Mouse (Mus musculus) T-helper 17 cell (primary cell): Measurements from ENCODE around the gene Map3k14.

ENCODE experiments used
- in situ Hi-C, 2 experiments: fragments of 300-600 bp; cut with MboI, MseI; formaldehyde crosslinking; loops; 1 replicate in 1 of 2; 2 replicates in 1 of 2; pipeline ENCODE4 v1.15.1; 2025; ENCODE audit warnings: high pct_unique_total_duplicates in 2 of 2

The Map3k14 gene

GRCm38 (mm10) chr11:103217790-103218516, 49.3 kb downstream of the Map3k14 start, which contains the start of gene Spata32:
TSS of gene Spata32 (minus strand) at chr11:103218432.
- in situ Hi-C loops = no loop called here

GRCm38 (mm10) chr11:103215355-103215754, 51.9 kb downstream of the Map3k14 start:
- in situ Hi-C loops = no loop called here

- in situ Hi-C loops = no loop called here
Observed at GRCm38 (mm10) chr11:103213712-103214111, 53.6 kb downstream of the Map3k14 start.

GRCm38 (mm10) chr11:103210291-103210690, 57.0 kb downstream of the Map3k14 start:
- in situ Hi-C loops = no loop called here

- in situ Hi-C loops = no loop called here
Observed at GRCm38 (mm10) chr11:103208458-103208857, 58.8 kb downstream of the Map3k14 start, which contains the start of gene 1700023F06Rik. TSS of gene 1700023F06Rik (minus strand) at chr11:103208558.

- in situ Hi-C loops = no loop called here
Observed at GRCm38 (mm10) chr11:103206203-103206602, 61.1 kb downstream of the Map3k14 start.

- in situ Hi-C loops = no loop called here
Observed at GRCm38 (mm10) chr11:103202376-103202775, 64.9 kb downstream of the Map3k14 start.

GRCm38 (mm10) chr11:103201664-103202063, 65.6 kb downstream of the Map3k14 start:
- in situ Hi-C loops = no loop called here

- in situ Hi-C loops = no loop called here
Observed at GRCm38 (mm10) chr11:103198911-103199803, 68.1 kb downstream of the Map3k14 start.

- in situ Hi-C loops = no loop called here
Observed at GRCm38 (mm10) chr11:103198339-103198738, 68.9 kb downstream of the Map3k14 start.

GRCm38 (mm10) chr11:103197340-103197739, 69.9 kb downstream of the Map3k14 start:
- in situ Hi-C loops = no loop called here

GRCm38 (mm10) chr11:103195656-103196055, 71.6 kb downstream of the Map3k14 start:
- in situ Hi-C loops = no loop called here

- in situ Hi-C loops = no loop called here
Observed at GRCm38 (mm10) chr11:103195236-103195635, 72.0 kb downstream of the Map3k14 start.

GRCm38 (mm10) chr11:103193825-103194168, 73.5 kb downstream of the Map3k14 start:
- in situ Hi-C loops = no loop called here

GRCm38 (mm10) chr11:103192956-103193824, 74.1 kb downstream of the Map3k14 start:
- in situ Hi-C loops = no loop called here

GRCm38 (mm10) chr11:103192230-103192955, 74.9 kb downstream of the Map3k14 start:
- in situ Hi-C loops = no loop called here

GRCm38 (mm10) chr11:103184891-103185290, 82.4 kb downstream of the Map3k14 start:
- in situ Hi-C loops = loop anchor here in 1 of 2 experiments (5.0 kb wide), 1 partner anchor 47 kb away; no protein-coding TSS in a partner anchor

- in situ Hi-C loops = loop anchor here in 1 of 2 experiments (5.0 kb wide), 1 partner anchor 50 kb away; no protein-coding TSS in a partner anchor
Observed at GRCm38 (mm10) chr11:103181911-103182310, 85.4 kb downstream of the Map3k14 start.

- in situ Hi-C loops = loop anchor here in 1 of 2 experiments (5.0 kb wide), 1 partner anchor 51 kb away; no protein-coding TSS in a partner anchor
Observed at GRCm38 (mm10) chr11:103181349-103181748, 85.9 kb downstream of the Map3k14 start.

GRCm38 (mm10) chr11:103180426-103180825, 86.8 kb downstream of the Map3k14 start:
- in situ Hi-C loops = loop anchor here in 1 of 2 experiments (5.0 kb wide), 1 partner anchor 52 kb away; no protein-coding TSS in a partner anchor
